Mouse (Mus musculus) bone marrow, adult 2 months (tissue): ENCODE data around the gene Lrrc19. TPM values are rescaled to one million over a fixed set of nuclear protein-coding genes. Genes with fewer than 3 reads are reported as not detected.
"Not testable (repeated sequence)": the region's sequence is repeated elsewhere in the genome, so short reads cannot be mapped to it uniquely, and the experiment has no call there.

Source experiments
- H3K27ac ChIP-seq: fragments of 200-500 bp; 2 replicates; pipeline ENCODE4 v1.5.1; 2012; ENCODE audit warnings: low read depth, mild to moderate bottlenecking, control low read depth, inconsistent platforms, low read length; ENCODE audit not compliant: control insufficient read depth, poor library complexity, insufficient read depth
- H3K4me1 ChIP-seq: fragments of 200-500 bp; 2 replicates; pipeline ENCODE4 v1.6.1; 2011; ENCODE audit warnings: low read length; ENCODE audit not compliant: control insufficient read depth, insufficient read depth
- H3K4me3 ChIP-seq: fragments of 200-500 bp; replicated peaks from 2 replicates; pipeline ENCODE3; 2011; ENCODE audit warnings: mild to moderate bottlenecking, low read depth, low read length, control low read depth; ENCODE audit not compliant: control insufficient read depth
- CTCF ChIP-seq: fragments of 200-500 bp; IDR thresholded peaks from 2 replicates; pipeline ENCODE4 v1.5.1; 2011; ENCODE audit warnings: low read length, control low read depth; ENCODE audit not compliant: control insufficient read depth, insufficient read depth
- POLR2A ChIP-seq: fragments of 200-500 bp; IDR thresholded peaks from 2 replicates; pipeline ENCODE4 v1.6.1; 2011; ENCODE audit warnings: low read depth, mild to moderate bottlenecking, control low read depth, low read length, borderline replicate concordance; ENCODE audit not compliant: control insufficient read depth
- WGBS: fragments of 180-500 bp; shearing (Covaris S2); methylation state at CpG from one replicate; pipeline ENCODE4 v1.1.7; 2018; 5-methylcytosine and 5-hydroxymethylcytosine counted together
- polyA plus RNA-seq: library from polyadenylated mRNA; stranded (reverse); fragments of >200 nt; gene quantifications from 2 replicates; pipeline ENCODE4 v1.2.4, GENCODE M21; 2011; ENCODE audit warnings: low replicate concordance; ENCODE audit not compliant: missing spikeins, insufficient read depth, insufficient read length

The Lrrc19 gene
- 0.57 and 0.72 TPM in 2 replicates for polyA plus RNA-seq

DNA sequence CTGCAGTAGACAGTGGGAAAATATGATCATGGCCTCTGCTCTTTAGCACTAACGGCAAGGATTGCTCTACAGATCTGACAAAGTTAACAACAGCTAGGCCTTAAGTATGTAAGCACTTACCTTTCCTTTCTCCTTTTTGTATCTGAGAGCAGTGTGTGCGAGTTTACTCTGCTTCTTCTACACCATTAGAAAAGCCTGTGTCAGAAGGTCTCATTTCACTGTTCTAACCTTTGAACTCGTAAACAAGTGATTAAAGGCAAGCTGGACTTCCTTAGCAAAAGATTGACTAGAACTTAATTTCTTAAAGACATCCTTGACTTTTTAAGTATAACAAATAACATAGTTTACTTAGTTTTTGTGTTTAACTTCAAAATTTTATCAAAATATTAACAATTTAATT, at the start of gene Lrrc19:
TSS of gene Lrrc19 (minus strand) at position 225 of the 400 bp plus-strand sequence.
- no peak within 1 kb of the TSS for H3K4me3 ChIP-seq
- WGBS = 81% methylated on average over 3 of the region's 3 CpGs
- no peak within 1 kb of the TSS for H3K27ac ChIP-seq
- H3K4me1 ChIP-seq = no peaks in the 10 kb centered on the region
- TF ChIP-seq CTCF (no peak), POLR2A (no peak)

DNA sequence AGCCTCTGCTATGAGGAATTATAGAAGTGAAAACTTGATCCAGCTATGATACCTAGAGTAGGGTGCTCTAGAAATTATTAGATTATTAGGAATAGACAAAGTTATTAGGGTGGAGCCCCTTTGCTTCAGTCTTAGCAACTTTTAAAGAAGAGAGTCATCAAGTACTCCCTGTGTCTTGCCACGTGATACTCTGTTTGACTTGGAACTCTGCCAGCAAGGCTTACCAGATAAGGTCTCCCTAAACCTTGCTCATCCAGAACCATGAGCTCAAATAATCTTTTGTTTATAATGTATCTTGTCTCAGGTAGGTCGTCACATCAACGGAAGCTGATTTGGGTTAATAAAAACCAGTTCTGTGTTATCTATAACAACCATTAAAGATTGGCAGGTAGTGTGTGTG, 46.4 kb upstream of the Lrrc19 start:
- 65% methylated on average over 3 of the region's 3 CpGs for WGBS
- TF ChIP-seq CTCF (no peak), POLR2A (no peak)

DNA sequence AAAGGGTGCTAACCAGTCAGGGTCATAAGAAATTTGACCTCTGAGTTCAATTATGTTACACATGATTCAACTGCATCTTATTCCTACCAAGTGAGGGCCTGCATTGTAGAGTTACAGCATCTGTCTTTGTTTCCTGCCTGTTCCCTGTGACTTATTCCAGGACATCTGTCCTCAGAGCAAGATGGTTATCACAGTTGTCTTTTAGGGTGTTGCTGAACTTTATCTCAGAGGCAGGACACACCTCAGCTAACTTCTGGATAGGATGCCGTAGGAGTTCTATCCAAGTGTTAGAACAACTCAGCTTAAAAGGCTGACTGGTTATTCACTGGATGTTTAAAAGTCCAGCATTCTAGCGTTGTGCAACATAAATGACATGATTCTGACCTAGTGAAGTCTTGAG, 42.2 kb upstream of the Lrrc19 start:
- Histone ChIP-seq H3K27ac (no peak overlapping the region), H3K4me1 (no peaks in the 10 kb centered on the region), H3K4me3 (no peak overlapping the region)
- TF ChIP-seq CTCF (no peak), POLR2A (no peak)
- WGBS = 65% methylated on average over 2 of the region's 2 CpGs

More for the DNA sequence above, 46.4 kb upstream of the Lrrc19 start:
- H3K27ac ChIP-seq = no peak overlapping the region
- no peaks in the 10 kb centered on the region for H3K4me1 ChIP-seq
- no peak overlapping the region for H3K4me3 ChIP-seq

DNA sequence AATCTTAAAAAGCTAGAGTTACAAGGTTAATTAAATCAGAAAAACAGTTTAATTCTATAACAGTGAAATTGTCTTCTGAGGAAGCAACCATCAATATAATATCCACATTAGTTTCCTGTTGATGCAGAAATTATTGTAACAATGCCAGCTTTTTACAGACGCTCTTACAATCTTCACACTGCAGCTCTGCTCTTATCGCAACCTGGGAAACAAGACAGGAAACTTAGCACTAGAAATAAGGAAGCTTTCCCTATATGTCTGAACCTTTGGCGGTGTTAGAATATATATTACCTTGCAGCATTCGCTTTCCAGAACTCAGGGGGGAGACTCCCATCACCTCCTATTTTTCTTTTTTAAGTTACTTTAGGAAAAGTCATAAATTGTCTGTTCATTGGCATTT, 41.1 kb upstream of the Lrrc19 start:
- Histone ChIP-seq H3K4me1 (no peaks in the 10 kb centered on the region), H3K27ac (no peak overlapping the region), H3K4me3 (no peak overlapping the region)
- WGBS = 23% methylated on average over 4 of the region's 4 CpGs
- TF ChIP-seq POLR2A (no peak), CTCF (no peak)

- not testable (repeated sequence) for H3K4me1 ChIP-seq, H3K4me3 ChIP-seq, H3K27ac ChIP-seq
- WGBS = 81% methylated on average over 2 of the region's 2 CpGs
These were observed 39.9 kb upstream of the Lrrc19 start for GRCm38 (mm10) chr4:94689804-94690203.

GRCm38 (mm10) chr4:94683305-94683704, 33.4 kb upstream of the Lrrc19 start:
- H3K27ac ChIP-seq = no peak overlapping the region
- no peak for TF ChIP-seq CTCF
- TF ChIP-seq POLR2A = no peak
- WGBS = 67% methylated on average over 5 of the region's 5 CpGs
- no peak overlapping the region for H3K4me3 ChIP-seq
- no peaks in the 10 kb centered on the region for H3K4me1 ChIP-seq

DNA sequence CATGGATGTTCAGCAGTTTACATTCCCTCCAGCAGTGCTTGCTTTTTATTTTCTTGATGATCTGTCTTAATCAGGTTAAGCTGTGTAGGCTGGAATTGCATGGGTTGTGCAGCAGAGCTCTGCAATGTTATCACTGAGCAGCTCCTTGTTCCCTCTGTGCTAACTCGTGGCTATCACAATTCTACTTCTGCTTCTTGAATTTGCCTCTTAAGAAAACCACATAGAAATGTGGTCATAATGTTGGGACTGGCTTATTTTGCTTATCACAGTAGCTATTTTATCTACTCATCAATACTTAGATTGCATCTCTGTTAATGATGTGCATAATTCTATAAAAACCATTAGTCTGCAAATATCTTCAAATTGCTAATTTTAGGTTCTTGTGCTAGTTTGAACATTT, 32.1 kb upstream of the Lrrc19 start:
- Histone ChIP-seq H3K27ac (no peak overlapping the region), H3K4me1 (no peaks in the 10 kb centered on the region), H3K4me3 (no peak overlapping the region)
- TF ChIP-seq CTCF (no peak), POLR2A (no peak)
- 2% methylated on average over 1 of the region's 1 CpGs for WGBS

GRCm38 (mm10) chr4:94681181-94681580, 31.2 kb upstream of the Lrrc19 start:
- Histone ChIP-seq H3K27ac (no peak overlapping the region), H3K4me1 (no peaks in the 10 kb centered on the region), H3K4me3 (no peak overlapping the region)
- WGBS = 78% methylated on average over 2 of the region's 2 CpGs
- no peak for TF ChIP-seq POLR2A
- no peak for TF ChIP-seq CTCF

DNA sequence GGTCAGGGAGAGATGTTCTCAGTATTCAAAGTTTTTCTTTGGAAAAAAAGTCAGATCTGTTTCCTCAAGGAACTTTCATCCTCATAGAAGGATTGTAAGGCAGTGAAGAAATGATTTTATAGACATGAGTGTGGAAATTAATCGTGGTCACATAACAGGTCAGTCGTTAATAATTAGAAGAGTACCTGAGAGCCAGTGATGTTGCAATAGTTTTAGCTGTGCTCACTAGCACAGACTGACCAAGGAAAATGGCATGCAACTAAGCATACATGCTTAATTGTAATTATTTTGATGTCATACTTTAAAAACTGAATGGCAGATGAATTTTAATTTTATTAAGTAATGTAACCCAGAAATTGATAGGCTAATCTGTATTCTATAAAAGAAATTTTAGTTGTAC, 30.7 kb upstream of the Lrrc19 start:
- WGBS = 76% methylated on average over 2 of the region's 2 CpGs

More for the DNA sequence above, 30.7 kb upstream of the Lrrc19 start:
- H3K4me3 ChIP-seq = no peak overlapping the region
- H3K4me1 ChIP-seq = no peaks in the 10 kb centered on the region
- no peak overlapping the region for H3K27ac ChIP-seq
- no peak for TF ChIP-seq POLR2A
- no peak for TF ChIP-seq CTCF
